Mouse (Mus musculus) cerebellum, postnatal 14 days (tissue): ENCODE measurements around the gene Epb41l4b.

ENCODE experiments used
- DNase-seq, 2 experiments: peaks; one replicate each; pipeline ENCODE4 v3.0.0; 2021; ENCODE audit warnings: mixed read lengths in 2 of 2

The Epb41l4b gene

DNA sequence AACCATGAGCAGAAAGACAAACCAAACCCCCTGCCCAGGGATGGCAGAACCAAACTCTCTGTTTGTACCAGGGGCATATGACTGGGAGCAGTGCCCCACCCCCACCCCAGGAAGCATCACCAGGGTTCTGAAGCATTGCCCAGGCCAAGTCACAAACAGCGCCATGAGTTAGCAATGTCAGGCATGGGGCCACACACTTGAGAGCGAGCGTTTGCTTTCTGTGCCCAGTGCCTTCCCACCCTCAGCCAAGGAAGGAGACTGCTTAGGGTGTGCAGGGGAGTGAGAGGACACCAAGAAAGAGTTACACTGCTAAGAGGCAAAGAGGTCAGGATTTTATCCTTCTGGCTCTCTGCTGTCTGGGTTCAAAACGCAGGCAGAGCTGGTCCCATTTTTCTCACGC is 132.8 kb downstream of the Epb41l4b start:
- DNase-seq = no peak

DNA sequence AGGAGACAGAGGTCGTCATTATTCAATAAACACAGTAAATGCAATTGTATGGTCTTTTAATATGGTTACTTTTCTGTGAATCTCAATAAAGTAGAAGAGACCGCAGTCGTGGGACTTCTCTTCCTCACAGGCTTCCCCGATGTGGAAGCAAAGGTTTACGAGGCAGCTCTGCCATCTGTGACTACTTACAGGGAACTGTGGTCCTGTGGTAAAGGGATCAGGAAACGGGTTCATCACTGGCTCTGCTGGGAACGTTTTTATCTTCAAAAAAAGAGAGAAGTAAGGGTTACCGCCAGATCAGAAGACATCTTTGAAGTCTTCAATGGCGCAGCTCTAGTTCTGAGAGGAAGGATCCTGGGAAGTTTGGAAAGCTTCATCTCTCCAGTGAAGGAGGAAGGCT is 135.5 kb downstream of the Epb41l4b start:
- DNase-seq = no peak

DNA sequence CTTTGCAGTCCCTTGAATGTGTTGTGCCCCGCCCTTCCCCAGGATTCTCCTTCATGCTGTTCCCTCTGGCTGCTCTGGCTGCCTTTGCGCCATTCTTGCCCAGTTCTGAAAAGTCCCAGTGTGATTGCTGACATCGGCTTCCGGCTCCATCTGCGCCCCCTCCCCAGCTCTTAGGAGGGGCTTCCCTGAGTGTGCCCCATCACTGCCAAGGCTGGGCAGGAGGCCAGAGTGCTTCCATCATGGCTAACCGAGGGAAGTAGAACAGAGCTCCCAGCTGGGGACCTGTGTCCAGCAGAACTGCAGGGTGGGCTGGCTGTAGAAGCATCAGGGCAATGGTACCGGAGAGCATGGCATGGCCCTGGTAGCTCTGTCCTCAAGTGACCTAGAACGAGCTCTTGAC is 138.2 kb downstream of the Epb41l4b start:
- peak; percentile 89 to 93 for DNase-seq

DNA sequence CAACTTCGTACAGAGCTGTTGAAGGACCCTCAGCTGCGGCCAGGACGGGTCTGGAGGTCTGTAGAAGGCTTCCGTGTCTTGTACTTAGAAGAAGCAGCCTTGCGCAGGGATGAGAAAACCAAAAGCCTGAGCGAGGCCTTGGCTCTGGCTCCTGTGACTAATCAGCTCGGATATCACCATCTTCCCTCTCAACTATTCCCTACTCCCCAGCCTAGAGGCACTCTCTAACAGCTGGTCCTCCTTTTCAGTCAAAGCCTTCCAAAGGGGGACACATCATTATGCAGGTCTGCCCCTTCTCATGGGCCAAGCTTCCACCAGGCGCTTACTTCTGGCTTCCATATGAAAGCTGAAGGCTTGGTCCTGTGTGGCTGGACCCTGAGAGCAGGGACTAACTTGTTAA is 139.4 kb downstream of the Epb41l4b start:
- DNase-seq = no peak

DNA sequence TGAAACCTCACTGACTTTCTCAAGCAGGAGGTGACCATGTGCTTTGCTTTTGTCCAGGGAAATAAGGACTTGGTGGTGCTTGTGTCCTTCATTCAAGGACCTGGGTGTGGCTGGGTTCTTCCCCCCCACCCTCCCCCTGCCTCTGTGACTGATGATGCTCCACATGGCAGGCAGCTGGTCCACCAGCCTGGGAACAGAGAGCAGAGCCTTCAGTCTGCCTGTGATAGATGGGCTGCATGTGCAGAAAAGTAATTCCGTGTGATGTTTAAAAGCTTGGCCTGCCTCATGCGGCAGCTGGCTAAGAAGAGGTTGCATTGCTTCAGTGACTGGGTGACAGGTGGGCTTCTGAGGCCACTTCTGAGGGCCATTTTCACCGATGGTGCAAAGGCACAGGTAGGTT is 140.5 kb downstream of the Epb41l4b start:
- no peak for DNase-seq

DNA sequence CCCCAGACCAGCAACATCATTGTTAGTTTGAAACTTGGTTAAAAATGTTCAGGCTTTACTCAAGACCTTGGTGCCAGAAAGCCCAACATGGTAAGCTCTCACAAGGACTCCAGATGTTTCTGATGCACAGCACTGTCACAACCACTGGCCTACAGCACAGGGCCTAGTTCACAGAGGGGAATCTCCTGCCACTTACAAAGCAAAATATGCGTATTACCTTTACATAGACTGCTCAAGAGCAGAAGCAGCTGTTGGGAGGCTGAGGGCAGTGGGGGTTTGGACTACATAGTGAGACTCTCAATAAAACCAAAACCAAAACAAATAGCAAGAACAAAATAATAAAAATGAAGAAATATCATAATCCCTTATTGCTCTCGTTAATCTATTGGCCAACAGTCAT is 141.8 kb downstream of the Epb41l4b start:
- DNase-seq = no peak

DNA sequence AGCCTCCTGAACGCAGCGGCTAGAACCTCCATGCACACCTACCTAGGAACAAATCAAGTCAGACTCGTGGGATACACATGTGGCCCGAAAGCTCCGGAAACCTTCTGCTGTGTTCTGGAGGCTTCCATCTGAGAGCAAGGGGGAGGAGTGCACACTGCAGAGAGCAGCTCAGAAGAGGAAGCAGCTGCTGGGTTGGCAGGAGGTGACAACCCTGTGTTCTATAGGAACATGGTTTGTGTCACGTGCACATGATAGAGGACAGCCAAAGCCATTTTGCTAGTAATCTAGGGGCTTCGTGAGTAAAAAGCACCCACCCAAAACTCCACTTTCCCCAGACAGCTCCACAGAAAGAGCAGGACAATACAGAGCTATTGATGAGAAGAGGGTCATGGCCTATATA is 149.9 kb downstream of the Epb41l4b start:
- DNase-seq = no peak

DNA sequence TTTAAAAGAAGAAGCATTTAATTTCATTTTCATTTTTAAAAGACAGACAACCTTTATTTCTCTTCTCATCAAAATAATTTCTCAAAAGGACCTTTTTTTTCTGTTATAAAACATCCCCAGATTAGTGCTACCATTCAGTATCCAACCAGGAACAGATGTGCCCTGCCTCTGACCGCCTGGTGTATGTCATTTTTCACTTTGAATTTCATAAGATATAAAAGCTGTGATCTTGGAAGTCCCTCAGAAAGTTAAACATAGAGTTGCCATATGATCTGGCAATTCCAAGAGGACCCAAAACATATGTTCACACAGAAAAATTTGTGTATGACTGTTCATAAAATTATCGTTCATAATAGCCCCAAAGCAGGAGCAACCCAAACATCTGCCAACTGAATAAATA is 151.3 kb downstream of the Epb41l4b start:
- DNase-seq = no peak

DNA sequence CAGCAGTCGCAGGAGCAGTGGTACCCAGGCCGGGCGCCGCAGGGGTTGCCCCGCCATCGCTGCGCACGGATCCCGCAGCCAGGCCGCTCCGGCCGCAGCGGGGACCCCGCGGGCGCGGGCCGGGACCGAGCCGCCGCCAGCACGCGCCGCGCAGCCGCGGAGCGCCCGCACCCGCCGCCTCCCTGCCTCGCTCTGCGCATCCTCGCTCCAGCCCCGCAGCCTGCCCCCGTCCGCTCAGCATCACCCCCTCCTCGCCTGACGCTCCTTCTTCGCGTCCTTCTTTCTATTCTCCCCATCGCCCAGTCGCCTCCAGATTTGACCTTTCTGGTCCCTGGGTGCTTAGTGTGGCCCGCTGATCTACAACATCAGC is 153.0 kb downstream of the Epb41l4b start, which contains the start of gene Frrs1l:
TSS of gene Frrs1l (minus strand) at position 177 of the 370 bp plus-strand sequence.
- DNase-seq = peak; percentile 75 to 85

DNA sequence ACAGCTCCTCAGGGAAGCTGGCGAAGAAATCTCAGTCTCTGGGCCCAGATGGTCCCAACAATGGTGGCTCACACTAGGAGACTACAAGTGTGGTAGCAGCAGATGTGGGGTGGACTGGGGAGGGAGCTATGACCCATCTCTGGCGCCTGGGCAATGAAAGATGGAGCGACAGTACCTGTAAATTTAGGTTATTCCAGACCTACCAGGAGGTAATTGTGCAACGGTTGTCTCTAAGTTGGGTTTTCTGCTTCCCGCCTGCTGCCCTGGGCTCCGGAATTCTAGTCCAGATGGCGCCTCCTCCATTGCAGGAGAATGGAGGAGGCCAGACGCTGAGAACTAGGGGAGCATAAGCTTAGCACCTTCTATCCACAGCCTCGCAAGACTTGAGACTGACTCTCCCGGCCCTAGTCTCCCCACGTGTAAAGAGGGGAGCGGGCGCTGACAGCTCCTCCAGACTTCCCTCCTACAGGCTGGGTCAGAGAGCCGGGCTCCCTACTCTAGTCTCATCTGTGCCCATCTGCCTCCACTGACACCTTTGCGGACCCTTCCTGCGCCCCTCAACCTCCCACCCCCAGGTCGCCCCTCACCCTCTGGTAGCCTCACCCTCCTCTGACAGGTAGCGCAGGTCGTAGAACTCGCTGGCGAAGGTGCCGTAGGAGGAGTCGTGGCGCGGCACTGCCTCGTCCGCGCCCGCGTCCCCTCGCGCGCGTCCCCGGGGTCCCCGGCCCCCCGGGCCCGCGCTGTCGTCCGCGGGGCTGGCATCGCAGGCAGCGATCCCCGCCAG is 153.6 kb downstream of the Epb41l4b start:
- peak; percentile 69 to 74 for DNase-seq

DNA sequence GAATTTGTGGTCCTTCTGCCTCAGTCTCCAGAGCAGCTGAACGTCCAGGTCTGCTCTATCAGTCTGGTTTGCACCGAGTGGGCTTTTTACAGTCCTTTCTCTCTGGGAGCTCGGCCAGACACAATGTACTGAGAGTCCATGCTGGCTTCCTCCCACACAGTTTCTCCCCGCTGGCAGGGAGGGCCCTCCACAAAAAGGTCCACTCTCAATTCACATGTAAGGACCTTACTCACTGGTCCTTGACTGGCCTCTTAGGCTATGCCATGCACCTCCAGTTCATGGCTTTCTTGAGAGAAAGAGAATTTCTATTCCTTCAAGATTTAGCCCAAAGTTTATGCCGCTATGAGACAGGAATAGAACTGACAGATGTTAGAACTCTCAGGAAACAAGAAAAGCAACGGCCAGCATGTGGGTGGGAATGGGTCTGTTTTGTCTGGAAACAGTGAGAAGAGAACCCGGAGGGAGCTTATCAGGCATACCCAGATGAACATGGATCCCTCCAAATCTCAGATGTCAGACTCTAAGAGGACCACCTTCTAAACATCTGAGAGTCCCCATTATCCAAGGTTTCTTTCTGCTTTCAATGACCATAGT is 177.6 kb downstream of the Epb41l4b start:
- no peak for DNase-seq

DNA sequence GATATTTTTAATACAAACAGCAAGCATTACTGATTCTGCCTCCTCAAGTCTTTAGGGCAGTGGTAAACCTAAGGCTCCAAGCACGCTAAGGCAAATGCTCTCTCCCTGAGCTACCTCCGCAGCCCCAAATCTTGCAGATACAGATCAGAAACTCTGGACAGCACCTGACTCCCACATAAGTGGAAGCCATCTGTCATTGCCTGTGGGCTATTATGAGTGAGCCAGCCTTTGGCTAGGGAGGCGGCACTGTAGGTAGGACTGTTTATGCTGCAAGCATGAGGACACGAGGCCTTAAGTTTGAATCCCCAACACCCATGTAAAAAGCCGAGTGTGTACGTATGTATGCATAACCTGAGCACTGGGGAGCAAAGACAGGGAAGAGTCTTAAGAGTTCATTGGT is 179.6 kb downstream of the Epb41l4b start:
- DNase-seq = peak; percentile 41 to 66

DNA sequence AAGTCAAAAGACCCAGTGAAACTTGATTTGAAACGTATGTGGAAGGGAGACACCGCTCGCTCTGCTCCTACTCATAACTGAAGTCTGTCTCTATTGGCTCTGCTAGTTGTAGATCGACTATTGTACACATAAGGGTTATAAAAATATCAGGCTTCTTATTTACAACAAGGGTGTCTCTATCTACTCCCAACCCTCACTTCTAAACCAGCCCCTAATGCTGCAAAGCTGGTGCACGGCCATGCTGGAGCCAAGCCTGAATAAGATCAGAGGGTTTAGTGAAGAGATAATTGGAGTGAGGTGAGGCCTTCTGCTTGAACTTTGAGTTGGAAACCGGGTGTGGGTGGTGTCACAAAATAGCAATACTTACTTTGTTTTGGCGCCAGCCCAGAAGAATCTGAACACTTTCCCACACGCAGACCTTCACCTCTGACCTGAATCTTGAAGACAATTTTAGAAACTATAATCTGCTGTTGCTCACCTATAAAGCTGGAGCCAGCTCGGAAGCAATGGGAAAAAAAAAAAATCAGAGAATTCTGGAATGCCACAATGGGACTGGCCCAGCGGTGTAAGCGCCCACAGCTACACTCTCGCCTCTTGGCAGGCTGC is 181.8 kb downstream of the Epb41l4b start:
- DNase-seq = no peak

DNA sequence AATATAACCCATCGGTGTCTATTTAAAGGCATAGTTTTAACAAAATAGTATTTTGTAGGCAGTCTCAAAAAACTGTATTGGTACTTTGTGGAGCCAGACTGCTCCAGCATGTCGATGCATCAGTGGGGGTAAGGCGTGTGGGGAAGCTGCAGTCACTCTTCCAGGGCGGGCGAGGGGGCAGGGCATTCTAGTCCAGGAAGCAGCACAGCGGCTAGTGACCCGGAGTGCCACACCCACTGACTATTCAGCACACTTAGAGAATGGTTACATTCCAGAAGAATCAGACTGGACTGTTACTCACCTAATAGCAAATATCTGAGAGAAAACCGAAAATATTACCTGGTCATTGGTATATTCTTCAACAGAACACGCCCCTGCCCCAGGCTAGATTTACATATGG is 185.7 kb downstream of the Epb41l4b start:
- no peak for DNase-seq

DNA sequence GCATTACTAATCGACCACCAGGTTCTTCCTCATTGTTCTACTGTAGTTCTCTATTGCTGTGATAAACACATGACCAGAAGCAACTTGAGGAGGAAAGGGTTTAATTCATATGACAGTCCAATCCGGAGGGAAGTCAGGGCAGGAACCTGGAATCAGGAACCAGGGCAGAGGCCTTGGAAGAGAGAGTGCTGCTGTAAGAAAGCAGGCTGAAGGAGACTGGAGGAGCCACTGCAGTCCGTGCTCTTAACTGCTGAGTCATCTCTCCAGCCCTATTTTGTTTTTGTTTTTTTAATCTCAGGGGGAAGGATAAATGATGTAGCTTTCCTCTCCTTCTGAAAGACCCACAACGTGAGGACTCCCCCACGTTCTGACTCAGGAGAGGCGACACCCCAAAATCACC is 190.0 kb downstream of the Epb41l4b start:
- DNase-seq = no peak

DNA sequence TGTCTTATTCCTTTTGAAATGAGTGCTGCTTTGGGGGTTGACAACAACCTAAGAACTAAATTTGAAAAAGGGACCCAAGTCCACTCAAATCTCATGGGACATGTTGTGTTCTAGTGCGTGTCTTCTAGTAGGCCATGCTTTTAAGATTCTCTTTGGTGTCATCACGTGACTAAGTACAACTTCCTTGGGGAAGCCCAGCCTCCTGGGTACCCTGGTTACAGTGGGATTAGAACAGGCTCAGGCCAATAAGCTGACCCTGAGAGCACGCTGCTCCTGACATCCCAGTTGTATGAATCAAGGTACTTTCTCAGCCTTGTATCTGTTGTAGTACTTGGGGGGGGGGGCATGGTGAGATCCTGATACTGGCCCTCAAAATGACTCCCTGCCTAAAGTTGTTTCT is 191.5 kb downstream of the Epb41l4b start:
- DNase-seq = no peak

DNA sequence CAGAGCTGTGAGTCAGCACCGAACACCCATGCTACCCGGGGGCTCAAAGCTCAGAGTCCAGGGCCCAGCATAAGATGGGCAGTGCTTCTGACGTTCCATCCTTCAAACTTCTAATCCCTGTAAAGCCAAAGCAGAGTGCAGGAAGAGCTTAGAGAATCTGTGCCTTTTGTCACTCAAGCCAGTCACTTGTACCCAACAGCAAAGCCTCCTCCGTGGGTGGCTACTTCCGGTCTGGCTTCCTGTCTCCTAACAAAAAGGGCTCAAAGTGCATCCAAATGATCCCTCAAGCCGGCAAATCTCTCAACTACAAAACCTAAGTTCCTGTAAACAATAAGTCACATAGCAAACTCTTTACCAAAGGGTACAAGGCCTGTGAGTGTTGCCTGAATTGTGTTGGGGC is 193.7 kb downstream of the Epb41l4b start:
- no peak for DNase-seq

DNA sequence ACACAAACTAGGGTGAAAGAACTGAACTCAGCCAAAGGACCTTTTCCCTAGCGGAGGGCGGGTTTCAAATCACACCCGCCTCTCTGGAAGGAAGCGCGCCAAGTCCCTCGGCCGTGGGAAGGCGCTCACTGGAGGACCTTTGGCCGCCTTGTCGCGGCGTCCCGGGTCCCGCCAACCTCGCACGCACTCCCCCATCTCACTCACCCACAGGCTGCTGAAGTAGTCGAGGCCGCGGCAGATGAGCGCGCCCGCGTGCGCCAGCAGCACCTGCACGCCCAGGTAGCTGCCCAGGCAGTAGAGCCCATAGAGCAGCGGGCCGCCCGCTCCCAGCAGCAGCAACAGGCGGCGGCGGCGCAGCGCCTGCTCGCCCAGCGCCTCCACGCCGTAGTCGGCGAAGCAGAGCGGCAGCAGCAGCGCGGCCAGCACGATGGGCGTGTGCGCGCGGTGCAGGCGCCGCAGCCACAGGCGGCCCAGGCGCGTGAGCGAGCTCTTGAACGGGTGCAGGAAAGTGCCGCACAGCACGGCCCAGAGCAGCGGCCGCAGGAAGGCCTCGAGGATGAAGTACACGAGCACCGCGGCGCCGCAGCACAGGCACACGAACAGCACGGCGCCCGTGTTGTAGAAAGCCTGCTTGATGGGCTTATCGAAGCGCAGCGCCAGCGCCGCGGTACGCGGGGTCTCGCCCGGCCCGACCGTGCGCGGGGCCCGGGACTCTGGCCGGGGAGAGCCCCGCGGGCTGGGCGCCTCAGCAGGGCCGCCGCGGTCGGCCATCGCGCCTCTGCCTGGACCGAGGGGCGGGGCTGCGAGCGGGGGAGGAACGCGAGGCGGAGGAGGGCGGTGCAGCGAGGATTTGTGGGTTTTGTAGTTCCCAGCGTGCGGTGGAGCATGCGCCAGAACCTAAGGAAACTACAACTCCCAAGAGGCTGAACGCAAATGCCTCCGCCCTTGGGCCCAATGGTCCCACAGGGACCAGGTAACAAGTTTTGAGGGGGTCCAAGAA is 196.3 kb downstream of the Epb41l4b start, which contains the start of gene Tmem245:
TSS of gene Tmem245 (minus strand) at position 797 of the 1,000 bp plus-strand sequence.
- DNase-seq = peak; percentile 95 to 96

DNA sequence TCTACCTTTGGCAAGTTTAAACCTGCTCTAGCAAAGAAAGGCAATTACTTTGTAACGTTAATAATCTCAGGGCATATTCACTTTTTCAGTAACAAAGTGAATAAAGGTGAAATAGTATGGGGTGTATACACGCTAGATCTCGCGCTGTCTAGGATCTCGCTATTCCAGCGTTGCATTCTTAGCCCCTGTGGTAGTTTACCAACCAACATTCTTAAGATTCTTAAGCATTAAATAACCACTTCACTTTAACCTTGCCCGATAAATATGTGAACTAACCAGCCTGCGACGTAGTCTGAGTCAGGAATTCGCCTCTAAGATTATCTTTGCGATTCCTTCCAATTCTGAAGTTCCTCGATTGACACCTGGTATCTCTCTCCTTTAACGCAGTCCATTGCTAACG is 197.1 kb downstream of the Epb41l4b start:
- DNase-seq = no peak

DNA sequence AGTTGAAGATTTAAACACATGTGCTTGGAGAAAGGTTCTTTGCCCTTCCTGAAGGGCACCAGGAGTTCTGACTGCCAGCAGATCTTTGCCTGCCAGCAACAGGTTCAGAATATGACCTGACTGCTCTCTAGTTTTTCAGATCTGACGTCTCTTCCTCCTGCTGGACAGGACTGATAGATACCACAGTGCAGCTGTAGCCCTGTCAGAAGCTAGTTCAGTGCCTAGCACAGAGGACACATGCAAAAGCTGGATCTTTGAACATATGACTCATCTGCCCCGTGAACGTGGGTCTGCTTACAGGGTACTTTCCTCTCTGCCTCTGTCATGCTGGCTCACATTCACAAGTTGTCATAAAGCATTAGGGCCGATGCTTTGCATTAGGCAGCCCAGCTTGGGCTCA is 199.0 kb downstream of the Epb41l4b start:
- DNase-seq = no peak

DNA sequence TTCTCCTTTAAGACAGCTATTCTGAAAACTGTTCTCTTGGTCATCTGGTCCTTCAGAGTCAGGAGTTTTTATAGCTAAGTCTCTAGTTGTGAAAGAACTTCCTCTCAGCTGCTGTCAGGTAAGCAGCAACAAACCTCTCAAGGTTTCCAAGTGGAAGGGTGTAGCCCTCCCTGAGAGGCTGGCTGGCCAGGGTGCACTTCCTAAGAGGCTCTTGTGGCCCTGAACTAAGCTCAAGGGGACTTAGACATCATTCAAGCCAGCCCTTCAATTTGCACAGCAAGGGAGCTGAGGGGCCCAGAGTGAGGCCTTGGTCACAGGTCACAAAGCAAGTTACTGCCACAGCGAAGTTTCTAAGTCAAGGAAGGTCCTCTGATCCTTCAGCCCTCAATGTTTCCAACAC is 200.0 kb downstream of the Epb41l4b start:
- no peak for DNase-seq

DNA sequence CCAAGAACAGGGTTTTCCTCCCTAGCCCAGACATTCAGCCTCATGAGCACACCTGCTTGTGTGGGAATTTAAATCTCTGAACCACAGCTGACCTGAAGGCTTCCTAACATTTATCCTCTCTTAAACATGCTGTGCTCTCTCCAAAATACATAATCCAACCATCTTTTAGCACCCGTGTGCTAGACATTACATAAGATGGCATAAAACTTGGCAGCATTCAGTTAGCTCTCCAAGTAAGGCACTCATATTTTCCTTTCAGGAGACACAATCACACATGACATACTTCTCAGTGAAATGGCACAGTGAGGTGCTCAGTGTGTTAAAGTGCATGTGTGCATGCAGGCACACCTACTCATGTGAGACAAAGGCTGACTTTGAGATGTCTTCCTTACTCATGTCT is 200.7 kb downstream of the Epb41l4b start:
- DNase-seq = no peak
